Mouse (Mus musculus) forebrain, embryonic 16.5 days (tissue): Measurements from ENCODE around the gene Klk1b9. TPM values are rescaled to one million over a fixed set of nuclear protein-coding genes. Genes with fewer than 3 reads are reported as not detected.
"Not testable (repeated sequence)": the region's sequence is repeated elsewhere in the genome, so short reads cannot be mapped to it uniquely, and the experiment has no call there.

Source experiments
- ATAC-seq: fragments of 200-750 bp; cut with Nextera tagmentation; 2 replicates; pipeline ENCODE4 v1.8.0; 2017; ENCODE audit warnings: mild to moderate bottlenecking, moderate library complexity
- H3K27ac ChIP-seq: fragments of 300-500 bp; sonication (generic); 2 replicates; pipeline ENCODE4 v1.5.1; 2014; ENCODE audit warnings: low read length, control low read depth
- H3K27me3 ChIP-seq: fragments of 300-500 bp; sonication (generic); replicated peaks from 2 replicates; pipeline ENCODE4 v1.6.1; 2014; ENCODE audit warnings: low read length; ENCODE audit not compliant: control insufficient read depth, insufficient read depth
- H3K36me3 ChIP-seq: fragments of 300-500 bp; sonication (generic); 2 replicates; pipeline ENCODE4 v1.6.1; 2014; ENCODE audit not compliant: control insufficient read depth, insufficient read depth
- H3K4me1 ChIP-seq: fragments of 300-500 bp; sonication (generic); replicated peaks from 2 replicates; pipeline ENCODE4 v1.6.1; 2014; ENCODE audit warnings: low read length; ENCODE audit not compliant: control insufficient read depth, insufficient read depth
- H3K4me2 ChIP-seq: fragments of 300-500 bp; sonication (generic); 2 replicates; pipeline ENCODE4 v1.6.1; 2014; ENCODE audit warnings: mild to moderate bottlenecking, low read length, control low read depth
- H3K4me3 ChIP-seq: fragments of 300-500 bp; sonication (generic); replicated peaks from 2 replicates; pipeline ENCODE4 v1.5.1; 2014; ENCODE audit warnings: mild to moderate bottlenecking, low read length, control low read depth
- H3K9ac ChIP-seq: fragments of 300-500 bp; sonication (generic); replicated peaks from 2 replicates; pipeline ENCODE4 v1.6.1; 2014; ENCODE audit warnings: low read depth, low read length, control low read depth
- H3K9me3 ChIP-seq: fragments of 300-500 bp; sonication (generic); 2 replicates; pipeline ENCODE4 v1.6.1; 2016; ENCODE audit warnings: low read length; ENCODE audit not compliant: control insufficient read depth
- WGBS: fragments of 180-500 bp; shearing (Covaris S2); extraction: QIAGEN DNeasy Blood & Tissue Kit; methylation state at CpG from one replicate; pipeline ENCODE4 v1.1.7; 2014; 5-methylcytosine and 5-hydroxymethylcytosine counted together
- polyA plus RNA-seq: library from polyadenylated mRNA; unstranded; fragments of >200 nt; fragmentation: Nextera tagmentation; extraction: Ambion mirVana; gene quantifications from 2 replicates; pipeline ENCODE4 v1.2.1, GENCODE M21; 2015

Klk1b9 gene
- not detected in 2 replicates for polyA plus RNA-seq

GRCm38 (mm10) chr7:43975761-43976160 lies at the start of gene Klk1b9:
Gene Klk1b9, plus strand, starts transcription at chr7:43976061.
- not testable (repeated sequence) for H3K4me3 ChIP-seq, H3K9ac ChIP-seq, H3K27me3 ChIP-seq, H3K36me3 ChIP-seq, H3K4me2 ChIP-seq, H3K27ac ChIP-seq, H3K9me3 ChIP-seq, H3K4me1 ChIP-seq, ATAC-seq
- WGBS = 75% methylated on average over 1 of the region's 1 CpGs

GRCm38 (mm10) chr7:43928521-43928920 lies 47.3 kb upstream of the Klk1b9 start:
- Histone ChIP-seq H3K4me2 (no peak overlapping the region), H3K9ac (no peak overlapping the region), H3K9me3 (no peaks in the 10 kb centered on the region), H3K36me3 (no peaks in the 10 kb centered on the region), H3K4me1 (no peaks in the 10 kb centered on the region), H3K27ac (no peak overlapping the region), H3K4me3 (no peak overlapping the region), H3K27me3 (0 out of 2 replicates have a peak, but pooled peaks cover 3% of the 10 kb centered on the region)
- WGBS = 45% methylated on average over 4 of the region's 4 CpGs
- ATAC-seq = no peak

- WGBS = 70% methylated on average over 4 of the region's 4 CpGs
- H3K36me3 ChIP-seq = no peaks in the 10 kb centered on the region
- H3K4me1 ChIP-seq = no peaks in the 10 kb centered on the region
- no peak for ATAC-seq
- no peak overlapping the region for H3K27ac ChIP-seq
- no peak overlapping the region for H3K9ac ChIP-seq
- no peaks in the 10 kb centered on the region for H3K9me3 ChIP-seq
- no peak overlapping the region for H3K4me3 ChIP-seq
- 0 out of 2 replicates have a peak, but pooled peaks cover 3% of the 10 kb centered on the region for H3K27me3 ChIP-seq
- H3K4me2 ChIP-seq = no peak overlapping the region
Observed at GRCm38 (mm10) chr7:43932337-43932736, 43.5 kb upstream of the Klk1b9 start.

- H3K4me2 ChIP-seq = no peak within 1 kb of the TSS
- WGBS = 92% methylated on average over 3 of the region's 3 CpGs
- H3K27me3 ChIP-seq = 0 out of 2 replicates have a peak, but pooled peaks cover 3% of the 10 kb centered on the region
Observed at GRCm38 (mm10) chr7:43933440-43933839, 42.4 kb upstream of the Klk1b9 start, which contains the start of gene Klk15. Gene Klk15, plus strand, starts transcription at chr7:43933740.

GRCm38 (mm10) chr7:43934747-43935146 lies 41.1 kb upstream of the Klk1b9 start:
- no peaks in the 10 kb centered on the region for H3K36me3 ChIP-seq
- ATAC-seq = no peak
- no peak overlapping the region for H3K9ac ChIP-seq
- H3K4me2 ChIP-seq = no peak overlapping the region
- no peaks in the 10 kb centered on the region for H3K9me3 ChIP-seq
- WGBS = 66% methylated on average over 3 of the region's 3 CpGs
- H3K27me3 ChIP-seq = 0 out of 2 replicates have a peak, but pooled peaks cover 3% of the 10 kb centered on the region
- no peak overlapping the region for H3K4me3 ChIP-seq
- no peaks in the 10 kb centered on the region for H3K4me1 ChIP-seq
- H3K27ac ChIP-seq = no peak overlapping the region

More at GRCm38 (mm10) chr7:43933440-43933839, 42.4 kb upstream of the Klk1b9 start, which contains the start of gene Klk15:
- H3K4me3 ChIP-seq = no peak within 1 kb of the TSS
- H3K4me1 ChIP-seq = no peaks in the 10 kb centered on the region
- H3K9ac ChIP-seq = no peak within 1 kb of the TSS
- ATAC-seq = no peak
- H3K27ac ChIP-seq = no peak within 1 kb of the TSS
- H3K36me3 ChIP-seq = no peaks in the 10 kb centered on the region
- H3K9me3 ChIP-seq = no peaks in the 10 kb centered on the region

- ATAC-seq = no peak
- no peak overlapping the region for H3K4me3 ChIP-seq
- no peaks in the 10 kb centered on the region for H3K36me3 ChIP-seq
- 91% methylated on average over 14 of the region's 14 CpGs for WGBS
- no peak overlapping the region for H3K9ac ChIP-seq
- H3K27ac ChIP-seq = no peak overlapping the region
- no peaks in the 10 kb centered on the region for H3K4me1 ChIP-seq
- H3K9me3 ChIP-seq = no peaks in the 10 kb centered on the region
- H3K4me2 ChIP-seq = no peak overlapping the region
- H3K27me3 ChIP-seq = no peaks in the 10 kb centered on the region
Observed at GRCm38 (mm10) chr7:43936551-43936950, 39.3 kb upstream of the Klk1b9 start.

GRCm38 (mm10) chr7:43942293-43942692 lies 33.6 kb upstream of the Klk1b9 start:
- not testable (repeated sequence) for H3K4me3 ChIP-seq, H3K4me1 ChIP-seq, H3K9me3 ChIP-seq, H3K36me3 ChIP-seq, H3K27me3 ChIP-seq, ATAC-seq, H3K9ac ChIP-seq, H3K4me2 ChIP-seq, H3K27ac ChIP-seq
- 72% methylated on average over 3 of the region's 3 CpGs for WGBS

- WGBS = 86% methylated on average over 3 of the region's 3 CpGs
- H3K9ac ChIP-seq = no peak overlapping the region
Observed at GRCm38 (mm10) chr7:43944727-43945264, 31.1 kb upstream of the Klk1b9 start.

GRCm38 (mm10) chr7:43950364-43950763 lies 25.5 kb upstream of the Klk1b9 start, which contains the start of gene Klk1b8:
Gene Klk1b8, plus strand, starts transcription at chr7:43950664.
- 79% methylated on average over 2 of the region's 2 CpGs for WGBS

More at GRCm38 (mm10) chr7:43944727-43945264, 31.1 kb upstream of the Klk1b9 start:
- no peak for ATAC-seq
- H3K4me1 ChIP-seq = no peaks in the 10 kb centered on the region
- no peaks in the 10 kb centered on the region for H3K9me3 ChIP-seq
- H3K36me3 ChIP-seq = no peaks in the 10 kb centered on the region
- H3K4me3 ChIP-seq = no peak overlapping the region
- H3K4me2 ChIP-seq = no peak overlapping the region
- H3K27me3 ChIP-seq = no peaks in the 10 kb centered on the region
- no peak overlapping the region for H3K27ac ChIP-seq

More at GRCm38 (mm10) chr7:43950364-43950763, 25.5 kb upstream of the Klk1b9 start, which contains the start of gene Klk1b8:
- Histone ChIP-seq H3K27me3 (no peaks in the 10 kb centered on the region), H3K36me3 (no peaks in the 10 kb centered on the region), H3K27ac (no peak within 1 kb of the TSS), H3K4me2 (no peak within 1 kb of the TSS), H3K9me3 (no peaks in the 10 kb centered on the region), H3K4me3 (no peak within 1 kb of the TSS), H3K9ac (no peak within 1 kb of the TSS), H3K4me1 (no peaks in the 10 kb centered on the region)
- ATAC-seq = no peak
